Mouse (Mus musculus): Measurements from ENCODE around the gene Cd247. TPM values are rescaled to one million over a fixed set of nuclear protein-coding genes. Genes with fewer than 3 reads are reported as not detected.

Cd247 gene
- polyA plus RNA-seq, 1 experiment: 0.05 TPM

- Histone ChIP-seq H3K79me2 (ENCODE audit: control insufficient read depth, insufficient read depth) (no peaks in the 10 kb centered on the region), H3ac (ENCODE audit: control insufficient read depth, insufficient read length, low read depth) (no peak overlapping the region), H3K79me3 (ENCODE audit: low read depth) (no peaks in the 10 kb centered on the region), H3K4me3 (ENCODE audit: insufficient read depth, poor library complexity, severe bottlenecking) (no peak overlapping the region), H3K36me3 (ENCODE audit: control insufficient read depth, insufficient read depth) (no peaks in the 10 kb centered on the region), H3K27me3 (ENCODE audit: control insufficient read depth, insufficient read depth, insufficient read length) (no peaks in the 10 kb centered on the region)
- TF ChIP-seq MYOD1 (IDR thresholded peaks at IDR 0.05; ENCODE audit: control insufficient read depth, insufficient read length, low read depth): no peak
- TF ChIP-seq MYOG (IDR thresholded peaks at IDR 0.05; ENCODE audit: control insufficient read depth, extremely low read depth, insufficient read length): no peak
- TF ChIP-seq CEBPB (IDR thresholded peaks at IDR 0.05; ENCODE audit: low read depth): no peak
- no peak for TF ChIP-seq FOSL1 (IDR thresholded peaks at IDR 0.05; ENCODE audit: insufficient read depth, low read length, poor library complexity, severe bottlenecking)
- TF ChIP-seq USF1 (IDR thresholded peaks at IDR 0.05; ENCODE audit: low read depth): no peak
Measured at GRCm38 (mm10) chr1:165843586-165843985, 55.1 kb downstream of the Cd247 start.

GRCm38 (mm10) chr1:165844466-165844951 is 56.0 kb downstream of the Cd247 start:
- no peak overlapping the region for H3ac ChIP-seq (ENCODE audit: control insufficient read depth, insufficient read length, low read depth)
- H3K79me2 ChIP-seq (ENCODE audit: control insufficient read depth, insufficient read depth): no peaks in the 10 kb centered on the region
- no peaks in the 10 kb centered on the region for H3K79me3 ChIP-seq (ENCODE audit: low read depth)
- H3K27me3 ChIP-seq (ENCODE audit: control insufficient read depth, insufficient read depth, insufficient read length): no peaks in the 10 kb centered on the region
- H3K36me3 ChIP-seq (ENCODE audit: control insufficient read depth, insufficient read depth): no peaks in the 10 kb centered on the region
- TF ChIP-seq MYOD1 (IDR thresholded peaks at IDR 0.05; ENCODE audit: control insufficient read depth, insufficient read length, low read depth): no peak
- no peak for TF ChIP-seq MAX (IDR thresholded peaks at IDR 0.05)
- no peak overlapping the region for H3K4me3 ChIP-seq (ENCODE audit: insufficient read depth, poor library complexity, severe bottlenecking)

GRCm38 (mm10) chr1:165844956-165845355 is 56.5 kb downstream of the Cd247 start:
- Histone ChIP-seq H3K27me3 (ENCODE audit: control insufficient read depth, insufficient read depth, insufficient read length) (no peaks in the 10 kb centered on the region), H3ac (ENCODE audit: control insufficient read depth, insufficient read length, low read depth) (peak overlapping the region; percentile 59), H3K79me3 (ENCODE audit: low read depth) (no peaks in the 10 kb centered on the region), H3K79me2 (ENCODE audit: control insufficient read depth, insufficient read depth) (no peaks in the 10 kb centered on the region), H3K36me3 (ENCODE audit: control insufficient read depth, insufficient read depth) (no peaks in the 10 kb centered on the region), H3K4me3 (ENCODE audit: insufficient read depth, poor library complexity, severe bottlenecking) (peak overlapping the region; percentile 11)
- TF ChIP-seq MYOG (IDR thresholded peaks at IDR 0.05; ENCODE audit: control insufficient read depth, extremely low read depth, insufficient read length) (no peak), CTCF (IDR thresholded peaks at IDR 0.05; ENCODE audit: control insufficient read depth, insufficient read depth, insufficient read length) (no peak), MAX (IDR thresholded peaks at IDR 0.05) (no peak), MYOD1 (IDR thresholded peaks at IDR 0.05; ENCODE audit: control insufficient read depth, insufficient read length, low read depth) (no peak), CEBPB (IDR thresholded peaks at IDR 0.05; ENCODE audit: low read depth) (no peak), USF1 (IDR thresholded peaks at IDR 0.05; ENCODE audit: low read depth) (no peak), FOSL1 (IDR thresholded peaks at IDR 0.05; ENCODE audit: insufficient read depth, low read length, poor library complexity, severe bottlenecking) (no peak)

- no peak overlapping the region for H3ac ChIP-seq (ENCODE audit: control insufficient read depth, insufficient read length, low read depth)
- TF ChIP-seq MYOD1 (IDR thresholded peaks at IDR 0.05; ENCODE audit: control insufficient read depth, insufficient read length, low read depth) (no peak), MAX (IDR thresholded peaks at IDR 0.05) (no peak), MYOG (IDR thresholded peaks at IDR 0.05; ENCODE audit: control insufficient read depth, extremely low read depth, insufficient read length) (no peak), CEBPB (IDR thresholded peaks at IDR 0.05; ENCODE audit: low read depth) (no peak), CTCF (IDR thresholded peaks at IDR 0.05; ENCODE audit: control insufficient read depth, insufficient read depth, insufficient read length) (no peak), FOSL1 (IDR thresholded peaks at IDR 0.05; ENCODE audit: insufficient read depth, low read length, poor library complexity, severe bottlenecking) (no peak), USF1 (IDR thresholded peaks at IDR 0.05; ENCODE audit: low read depth) (no peak)
- no peaks in the 10 kb centered on the region for H3K79me2 ChIP-seq (ENCODE audit: control insufficient read depth, insufficient read depth)
- no peaks in the 10 kb centered on the region for H3K27me3 ChIP-seq (ENCODE audit: control insufficient read depth, insufficient read depth, insufficient read length)
- H3K79me3 ChIP-seq (ENCODE audit: low read depth): no peaks in the 10 kb centered on the region
- H3K36me3 ChIP-seq (ENCODE audit: control insufficient read depth, insufficient read depth): no peaks in the 10 kb centered on the region
- peak overlapping the region; percentile 11 for H3K4me3 ChIP-seq (ENCODE audit: insufficient read depth, poor library complexity, severe bottlenecking)
Measured at GRCm38 (mm10) chr1:165845366-165845765, 56.9 kb downstream of the Cd247 start.

- H3ac ChIP-seq (ENCODE audit: control insufficient read depth, insufficient read length, low read depth): no peak overlapping the region
- no peaks in the 10 kb centered on the region for H3K36me3 ChIP-seq (ENCODE audit: control insufficient read depth, insufficient read depth)
- no peak for TF ChIP-seq FOSL1 (IDR thresholded peaks at IDR 0.05; ENCODE audit: insufficient read depth, low read length, poor library complexity, severe bottlenecking)
- no peak for TF ChIP-seq MYOG (IDR thresholded peaks at IDR 0.05; ENCODE audit: control insufficient read depth, extremely low read depth, insufficient read length)
- no peak for TF ChIP-seq MAX (IDR thresholded peaks at IDR 0.05)
- no peak for TF ChIP-seq MYOD1 (IDR thresholded peaks at IDR 0.05; ENCODE audit: control insufficient read depth, insufficient read length, low read depth)
- no peak for TF ChIP-seq USF1 (IDR thresholded peaks at IDR 0.05; ENCODE audit: low read depth)
- no peak for TF ChIP-seq CEBPB (IDR thresholded peaks at IDR 0.05; ENCODE audit: low read depth)
- TF ChIP-seq CTCF (IDR thresholded peaks at IDR 0.05; ENCODE audit: control insufficient read depth, insufficient read depth, insufficient read length): no peak
- H3K27me3 ChIP-seq (ENCODE audit: control insufficient read depth, insufficient read depth, insufficient read length): no peaks in the 10 kb centered on the region
- H3K79me2 ChIP-seq (ENCODE audit: control insufficient read depth, insufficient read depth): no peaks in the 10 kb centered on the region
- H3K79me3 ChIP-seq (ENCODE audit: low read depth): no peaks in the 10 kb centered on the region
- H3K4me3 ChIP-seq (ENCODE audit: insufficient read depth, poor library complexity, severe bottlenecking): no peak overlapping the region
Measured at GRCm38 (mm10) chr1:165848417-165848816, 59.9 kb downstream of the Cd247 start.

GRCm38 (mm10) chr1:165848881-165849280 is 60.4 kb downstream of the Cd247 start:
- H3ac ChIP-seq (ENCODE audit: control insufficient read depth, insufficient read length, low read depth): no peak overlapping the region
- no peaks in the 10 kb centered on the region for H3K79me2 ChIP-seq (ENCODE audit: control insufficient read depth, insufficient read depth)
- no peaks in the 10 kb centered on the region for H3K79me3 ChIP-seq (ENCODE audit: low read depth)
- TF ChIP-seq CEBPB (IDR thresholded peaks at IDR 0.05; ENCODE audit: low read depth) (no peak), FOSL1 (IDR thresholded peaks at IDR 0.05; ENCODE audit: insufficient read depth, low read length, poor library complexity, severe bottlenecking) (no peak), USF1 (IDR thresholded peaks at IDR 0.05; ENCODE audit: low read depth) (no peak), MYOG (IDR thresholded peaks at IDR 0.05; ENCODE audit: control insufficient read depth, extremely low read depth, insufficient read length) (no peak), MYOD1 (IDR thresholded peaks at IDR 0.05; ENCODE audit: control insufficient read depth, insufficient read length, low read depth) (no peak), MAX (IDR thresholded peaks at IDR 0.05) (no peak), CTCF (IDR thresholded peaks at IDR 0.05; ENCODE audit: control insufficient read depth, insufficient read depth, insufficient read length) (no peak)
- no peak overlapping the region for H3K4me3 ChIP-seq (ENCODE audit: insufficient read depth, poor library complexity, severe bottlenecking)
- no peaks in the 10 kb centered on the region for H3K36me3 ChIP-seq (ENCODE audit: control insufficient read depth, insufficient read depth)
- H3K27me3 ChIP-seq (ENCODE audit: control insufficient read depth, insufficient read depth, insufficient read length): no peaks in the 10 kb centered on the region
